Mouse (Mus musculus) forebrain, postnatal 0 days (tissue): Measurements from ENCODE around the gene Asb15. TPM values are rescaled to one million over a fixed set of nuclear protein-coding genes. Genes with fewer than 3 reads are reported as not detected.

Source experiments
- ATAC-seq: fragments of 200-750 bp; cut with Nextera tagmentation; 2 replicates; pipeline ENCODE4 v1.8.0; 2017; ENCODE audit warnings: mild to moderate bottlenecking, moderate library complexity
- DNase-seq: peaks from one replicate; pipeline ENCODE4 v3.0.0-alpha.2; 2015
- H3K27ac ChIP-seq: fragments of 300-500 bp; sonication (generic); 2 replicates; pipeline ENCODE4 v1.5.1; 2014; ENCODE audit warnings: low read depth, mild to moderate bottlenecking, antibody characterized with exemption, low read length, moderate library complexity, mixed read lengths
- H3K27me3 ChIP-seq: fragments of 300-500 bp; sonication (generic); 2 replicates; pipeline ENCODE4 v1.6.1; 2014; ENCODE audit warnings: mild to moderate bottlenecking, low read length, mixed read lengths; ENCODE audit not compliant: insufficient read depth
- H3K36me3 ChIP-seq: fragments of 300-500 bp; sonication (generic); 2 replicates; pipeline ENCODE4 v1.6.1; 2014; ENCODE audit warnings: mild to moderate bottlenecking, moderate library complexity; ENCODE audit not compliant: insufficient read depth
- H3K4me1 ChIP-seq: fragments of 300-500 bp; sonication (generic); 2 replicates; pipeline ENCODE4 v1.6.1; 2014; ENCODE audit warnings: antibody characterized with exemption; ENCODE audit not compliant: insufficient read depth
- H3K4me2 ChIP-seq: fragments of 300-500 bp; sonication (generic); 2 replicates; pipeline ENCODE4 v1.6.1; 2014; ENCODE audit warnings: low read depth, mild to moderate bottlenecking, moderate library complexity
- H3K4me3 ChIP-seq: fragments of 300-500 bp; sonication (generic); 2 replicates; pipeline ENCODE4 v1.5.1; 2014; ENCODE audit warnings: low read depth, low read length, mixed read lengths
- H3K9ac ChIP-seq: fragments of 300-500 bp; sonication (generic); 2 replicates; pipeline ENCODE4 v1.6.1; 2014; ENCODE audit warnings: mild to moderate bottlenecking
- H3K9me3 ChIP-seq: fragments of 300-500 bp; sonication (generic); 2 replicates; pipeline ENCODE4 v1.6.1; 2016; ENCODE audit warnings: low read length
- CTCF ChIP-seq: sonication (generic); IDR thresholded peaks from 2 replicates; pipeline ENCODE4 v1.5.1; 2016; ENCODE audit warnings: antibody characterized with exemption, control low read depth, low read depth
- WGBS: fragments of 180-500 bp; shearing (Covaris S2); extraction: QIAGEN DNeasy Blood & Tissue Kit; methylation state at CpG from one replicate; pipeline ENCODE4 v1.1.7; 2014; 5-methylcytosine and 5-hydroxymethylcytosine counted together
- polyA plus RNA-seq: library from polyadenylated mRNA; unstranded; fragments of >200 nt; fragmentation: Nextera tagmentation; extraction: Ambion mirVana; gene quantifications from 2 replicates; pipeline ENCODE4 v1.2.1, GENCODE M21; 2015
- total RNA-seq: library from RNA; depleted of rRNA; stranded (reverse); fragments of >200 nt; gene quantifications from 2 replicates; pipeline ENCODE4 v1.2.3, GENCODE M21; 2014

Asb15 gene
- total and polyA plus RNA-seq, 2 experiments from 2014 or later: not detected

DNA sequence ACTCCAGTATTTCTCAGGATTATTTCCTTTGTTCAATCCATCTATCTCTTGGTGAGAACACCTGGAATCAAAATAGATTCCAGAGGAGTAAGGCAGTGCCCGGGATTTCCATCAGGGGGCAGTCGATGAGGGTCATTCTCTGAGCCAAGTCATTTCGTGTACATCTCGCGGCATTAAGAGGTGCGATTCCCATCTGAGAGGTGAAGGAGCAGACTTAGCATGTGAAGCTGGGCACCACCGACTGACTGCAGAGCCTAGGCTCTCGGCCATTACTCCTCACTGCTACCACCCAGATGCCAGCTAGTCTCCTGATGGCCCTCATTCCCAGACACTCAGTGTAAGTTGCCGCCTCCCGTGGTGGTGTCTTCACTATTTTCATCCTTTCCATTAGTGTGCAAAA is 78.6 kb downstream of the Asb15 start:
- Histone ChIP-seq H3K4me3 (no peak overlapping the region), H3K27ac (no peak overlapping the region), H3K27me3 (no peaks in the 10 kb centered on the region), H3K9ac (no peak overlapping the region), H3K4me1 (no peaks in the 10 kb centered on the region), H3K36me3 (no peaks in the 10 kb centered on the region), H3K9me3 (no peaks in the 10 kb centered on the region), H3K4me2 (no peak overlapping the region)
- DNase-seq (no peak), ATAC-seq (no peak)
- 86% methylated on average over 10 of the region's 10 CpGs for WGBS
- TF ChIP-seq CTCF: no peak

DNA sequence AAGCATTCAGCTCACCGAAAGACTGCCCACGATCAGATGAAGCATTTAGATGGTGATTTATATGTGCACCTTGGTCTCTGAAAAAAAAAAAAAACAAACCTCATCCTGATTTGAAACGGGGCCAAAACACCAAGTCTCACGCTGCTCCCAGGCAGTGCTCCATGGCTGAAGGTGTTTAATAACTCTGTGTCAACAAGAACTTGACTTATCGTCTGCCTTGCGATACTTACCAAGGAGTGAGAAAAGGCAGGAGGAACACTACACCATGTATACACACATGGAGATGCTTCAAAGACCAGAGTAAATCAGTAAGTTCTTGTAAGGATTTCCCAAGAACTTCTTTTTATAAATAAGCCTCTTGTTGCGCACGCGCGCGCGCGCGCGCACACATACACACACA is 79.6 kb downstream of the Asb15 start:
- no peak overlapping the region for H3K4me2 ChIP-seq
- no peak overlapping the region for H3K9ac ChIP-seq
- 91% methylated on average over 15 of the region's 15 CpGs for WGBS
- ATAC-seq (no peak), DNase-seq (no peak)
- H3K4me1 ChIP-seq: no peaks in the 10 kb centered on the region
- no peaks in the 10 kb centered on the region for H3K9me3 ChIP-seq
- no peaks in the 10 kb centered on the region for H3K27me3 ChIP-seq
- no peak for TF ChIP-seq CTCF
- H3K36me3 ChIP-seq: no peaks in the 10 kb centered on the region
- H3K4me3 ChIP-seq: no peak overlapping the region
- no peak overlapping the region for H3K27ac ChIP-seq

DNA sequence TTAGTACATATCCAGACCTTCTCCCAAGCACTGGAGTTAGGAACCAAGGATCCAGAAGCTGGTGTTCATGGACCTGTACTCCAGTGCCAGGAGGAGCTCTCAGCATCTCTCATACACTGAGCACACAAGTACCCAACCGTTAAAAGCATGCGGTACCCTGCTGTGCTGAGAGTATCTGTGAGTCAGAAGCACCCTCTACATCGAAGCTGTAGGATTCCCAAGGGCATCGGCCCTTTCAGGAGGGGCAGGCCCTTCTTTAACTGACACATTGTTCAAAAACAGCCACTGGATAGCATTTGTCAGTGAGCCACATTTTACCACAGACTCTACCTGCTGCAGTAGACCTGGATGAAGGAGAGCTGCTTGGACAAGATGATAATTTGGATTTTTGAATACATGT is 80.2 kb downstream of the Asb15 start:
- no peak overlapping the region for H3K4me3 ChIP-seq
- DNase-seq: no peak
- H3K4me2 ChIP-seq: no peak overlapping the region
- no peak overlapping the region for H3K27ac ChIP-seq
- no peaks in the 10 kb centered on the region for H3K4me1 ChIP-seq
- 77% methylated on average over 4 of the region's 4 CpGs for WGBS
- TF ChIP-seq CTCF: no peak
- no peak overlapping the region for H3K9ac ChIP-seq
- no peak for ATAC-seq
- H3K9me3 ChIP-seq: no peaks in the 10 kb centered on the region
- H3K36me3 ChIP-seq: peaks cover 1% of the 10 kb centered on the region; the same call in 1 of the 2 replicates
- no peaks in the 10 kb centered on the region for H3K27me3 ChIP-seq

DNA sequence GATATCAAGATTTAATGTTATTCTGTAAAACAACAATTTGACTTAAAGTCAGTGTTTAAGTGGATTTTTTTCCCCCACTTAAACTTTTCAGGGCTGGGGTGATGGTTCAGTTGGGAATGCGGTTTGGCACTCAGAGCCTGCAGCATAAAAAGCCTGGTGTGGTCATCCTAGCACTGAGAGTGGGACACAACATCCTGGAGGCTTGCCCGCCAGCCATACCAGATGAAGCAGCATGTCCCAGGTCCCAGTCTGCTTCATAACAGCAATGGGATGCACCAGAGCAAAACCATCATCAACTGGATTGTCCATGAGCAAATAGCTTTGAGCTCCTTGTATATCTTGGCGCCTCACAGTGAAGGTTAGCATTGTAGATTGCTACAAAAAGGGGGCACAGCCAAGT is 80.7 kb downstream of the Asb15 start:
- ATAC-seq (no peak), DNase-seq (no peak)
- Histone ChIP-seq H3K4me2 (no peak overlapping the region), H3K27me3 (no peaks in the 10 kb centered on the region), H3K9ac (no peak overlapping the region), H3K27ac (no peak overlapping the region), H3K9me3 (no peaks in the 10 kb centered on the region), H3K4me1 (no peaks in the 10 kb centered on the region), H3K36me3 (peaks cover 5% of the 10 kb centered on the region; the same call in 1 of the 2 replicates), H3K4me3 (no peak overlapping the region)
- 91% methylated on average over 3 of the region's 3 CpGs for WGBS
- TF ChIP-seq CTCF: no peak

DNA sequence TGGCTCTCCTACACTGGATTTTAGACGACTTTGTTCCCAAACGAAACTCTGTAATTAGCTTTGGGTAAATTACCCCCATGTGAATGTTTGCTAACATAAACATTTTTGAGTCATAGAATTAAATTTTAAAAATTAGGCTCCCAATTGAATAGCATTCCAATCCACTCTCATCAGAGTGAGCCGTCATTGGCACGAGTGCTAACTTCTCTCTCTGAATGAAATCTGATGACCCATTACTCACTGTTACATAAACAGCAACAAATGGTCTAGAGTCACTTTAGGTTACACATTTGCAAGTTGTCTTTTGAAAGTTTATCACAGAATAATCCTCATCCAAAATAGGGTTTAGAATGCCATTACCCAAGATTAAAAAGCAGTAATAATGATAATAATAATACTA is 81.6 kb downstream of the Asb15 start:
- Histone ChIP-seq H3K9ac (no peak overlapping the region), H3K4me1 (no peaks in the 10 kb centered on the region), H3K27ac (no peak overlapping the region), H3K4me2 (no peak overlapping the region), H3K36me3 (peaks cover 12% of the 10 kb centered on the region; the same call in 1 of the 2 replicates), H3K9me3 (no peaks in the 10 kb centered on the region), H3K4me3 (no peak overlapping the region), H3K27me3 (no peaks in the 10 kb centered on the region)
- no peak for DNase-seq
- no peak for ATAC-seq
- TF ChIP-seq CTCF: no peak
- 63% methylated on average over 4 of the region's 4 CpGs for WGBS

DNA sequence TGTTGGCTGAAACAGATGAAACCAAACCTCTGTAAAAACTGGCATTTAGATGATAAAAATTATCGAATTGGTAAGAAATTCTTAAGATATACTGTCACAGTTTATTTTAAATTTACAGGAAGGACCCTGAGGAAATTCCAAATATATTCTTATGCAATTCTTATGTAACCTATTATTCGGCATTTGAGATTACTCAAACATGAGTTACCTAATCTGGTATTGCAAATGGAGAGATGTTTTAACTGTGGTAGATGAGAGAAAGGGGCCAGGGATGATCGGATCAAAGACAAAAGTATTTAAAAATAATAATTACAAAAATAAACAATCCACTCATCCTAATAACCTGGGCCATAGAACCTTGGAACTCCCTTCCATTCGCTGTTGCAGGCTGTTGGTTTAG is 82.4 kb downstream of the Asb15 start:
- 96% methylated on average over 4 of the region's 4 CpGs for WGBS
- H3K4me3 ChIP-seq: no peak overlapping the region

DNA sequence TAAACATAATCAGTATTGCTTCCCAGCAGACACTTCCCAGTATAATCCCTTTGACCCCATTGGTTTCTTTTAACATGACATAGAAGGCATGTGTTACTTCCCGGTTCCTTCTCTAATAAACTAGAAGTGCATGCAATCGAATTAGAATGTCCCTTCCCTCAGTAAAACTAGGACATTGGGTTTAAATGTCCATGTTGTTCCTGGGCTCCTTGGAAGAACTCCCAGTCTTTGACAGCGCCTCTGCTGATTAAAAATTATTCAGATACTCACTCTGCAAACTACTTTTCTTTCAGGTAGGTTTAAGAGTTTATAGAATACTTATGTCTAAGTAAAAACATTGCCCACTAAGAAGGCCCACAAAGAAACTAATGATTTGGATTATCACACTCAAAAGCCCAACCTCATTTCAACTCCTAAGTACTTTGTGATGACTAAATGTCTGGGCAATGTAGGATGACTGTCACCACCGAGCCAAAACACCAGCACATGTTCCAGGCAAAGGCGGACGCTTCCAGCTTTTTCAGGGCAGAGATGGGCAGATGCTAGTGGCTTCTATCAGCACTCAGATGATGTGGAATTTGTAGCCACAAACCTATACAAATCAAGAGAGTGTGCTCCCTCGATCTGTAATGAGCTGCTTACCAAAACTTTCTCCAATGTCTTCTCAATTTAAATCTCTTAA is 84.3 kb downstream of the Asb15 start:
- Histone ChIP-seq H3K27ac (no peak overlapping the region), H3K4me2 (no peak overlapping the region), H3K36me3 (peaks cover 24% of the 10 kb centered on the region; the same call in 1 of the 2 replicates), H3K27me3 (no peaks in the 10 kb centered on the region), H3K4me3 (no peak overlapping the region), H3K9me3 (no peaks in the 10 kb centered on the region), H3K4me1 (no peaks in the 10 kb centered on the region), H3K9ac (no peak overlapping the region)
- 89% methylated on average over 7 of the region's 7 CpGs for WGBS
- DNase-seq: no peak
- ATAC-seq: no peak
- no peak for TF ChIP-seq CTCF

More for the DNA sequence above, 82.4 kb downstream of the Asb15 start:
- no peak overlapping the region for H3K9ac ChIP-seq
- H3K27ac ChIP-seq: no peak overlapping the region
- no peak for ATAC-seq
- no peaks in the 10 kb centered on the region for H3K9me3 ChIP-seq
- no peak overlapping the region for H3K4me2 ChIP-seq
- H3K36me3 ChIP-seq: peaks cover 20% of the 10 kb centered on the region; the same call in 1 of the 2 replicates
- no peak for TF ChIP-seq CTCF
- DNase-seq: no peak
- H3K4me1 ChIP-seq: no peaks in the 10 kb centered on the region
- no peaks in the 10 kb centered on the region for H3K27me3 ChIP-seq
